Mouse (Mus musculus): ENCODE results near the gene Odaph.
"Not testable (repeated sequence)": the region's sequence is repeated elsewhere in the genome, so short reads cannot be mapped to it uniquely, and the experiment has no call there.

The Odaph gene
- long read RNA-seq, experiment 1: 0 reads
- long read RNA-seq, experiment 2: 0 reads

- intact Hi-C loops (cut with DNase I): no loop called here
These were observed at the start of gene Odaph for GRCm38 (mm10) chr5:91987236-91987635. Odaph (plus strand) TSS chr5:91987475.

- intact Hi-C loops (cut with DNase I): not testable (repeated sequence)
These were observed 41.7 kb upstream of the Odaph start for GRCm38 (mm10) chr5:91945609-91946008.

- intact Hi-C loops (cut with DNase I): no loop called here
These were observed 40.3 kb upstream of the Odaph start for GRCm38 (mm10) chr5:91947008-91947407.

- intact Hi-C loops (cut with DNase I): no loop called here
These were observed 37.8 kb upstream of the Odaph start for GRCm38 (mm10) chr5:91949441-91949840.

GRCm38 (mm10) chr5:91951404-91951803 is 35.9 kb upstream of the Odaph start:
- intact Hi-C loops (cut with DNase I): loop anchor here (5.0 to 10.0 kb wide), 2 partner anchors 113 to 434 kb away; partner anchors contain the start of gene Parm1

GRCm38 (mm10) chr5:91956991-91957760 is 30.1 kb upstream of the Odaph start:
- intact Hi-C loops (cut with DNase I): loop anchor here (10.0 kb wide), 1 partner anchor 108 kb away; no protein-coding TSS in a partner anchor

GRCm38 (mm10) chr5:91959096-91959495 is 28.2 kb upstream of the Odaph start:
- intact Hi-C loops (cut with DNase I): loop anchor here (10.0 kb wide), 1 partner anchor 106 kb away; no protein-coding TSS in a partner anchor

- intact Hi-C loops (cut with DNase I): loop anchor here (5.0 to 10.0 kb wide), 3 partner anchors 82 to 177 kb away; partner anchors contain the start of genes Cdkl2 and Uso1
These were observed 27.3 kb upstream of the Odaph start for GRCm38 (mm10) chr5:91959986-91960385.

GRCm38 (mm10) chr5:91960606-91961254 is 26.5 kb upstream of the Odaph start:
- intact Hi-C loops (cut with DNase I): loop anchor here (5.0 kb wide), 2 partner anchors 82 to 177 kb away; partner anchors contain the start of genes Cdkl2 and Uso1

- intact Hi-C loops (cut with DNase I): loop anchor here (5.0 kb wide), 2 partner anchors 81 to 176 kb away; partner anchors contain the start of genes Cdkl2 and Uso1
These were observed 25.9 kb upstream of the Odaph start for GRCm38 (mm10) chr5:91961370-91961769.

GRCm38 (mm10) chr5:91962259-91962638 is 25.0 kb upstream of the Odaph start:
- intact Hi-C loops (cut with DNase I): loop anchor here (5.0 kb wide), 2 partner anchors 80 to 175 kb away; partner anchors contain the start of genes Cdkl2 and Uso1

GRCm38 (mm10) chr5:91962639-91963440 is 24.4 kb upstream of the Odaph start, which contains the start of gene Rchy1:
Rchy1 (minus strand) TSS chr5:91963068.
- intact Hi-C loops (cut with DNase I): loop anchor here (5.0 kb wide), 2 partner anchors 79 to 174 kb away; partner anchors contain the start of genes Cdkl2 and Uso1

- intact Hi-C loops (cut with DNase I): no loop called here
These were observed 15.2 kb upstream of the Odaph start for GRCm38 (mm10) chr5:91972046-91972445.

- intact Hi-C loops (cut with DNase I): no loop called here
These were observed 13.3 kb upstream of the Odaph start for GRCm38 (mm10) chr5:91974002-91974401.

- intact Hi-C loops (cut with DNase I): no loop called here
These were observed 11.5 kb upstream of the Odaph start for GRCm38 (mm10) chr5:91975758-91976157.

GRCm38 (mm10) chr5:91976566-91977396 is 10.5 kb upstream of the Odaph start:
- intact Hi-C loops (cut with DNase I): no loop called here

GRCm38 (mm10) chr5:91977397-91977770 is 9.9 kb upstream of the Odaph start:
- intact Hi-C loops (cut with DNase I): no loop called here

- intact Hi-C loops (cut with DNase I): no loop called here
These were observed 6.0 kb upstream of the Odaph start for GRCm38 (mm10) chr5:91981176-91981840.

- intact Hi-C loops (cut with DNase I): no loop called here
These were observed 3.8 kb upstream of the Odaph start for GRCm38 (mm10) chr5:91983490-91983889.

- intact Hi-C loops (cut with DNase I): no loop called here
These were observed 1.6 kb upstream of the Odaph start for GRCm38 (mm10) chr5:91985721-91986120.

Measured in adrenal gland (tissue).